Mouse (Mus musculus): Measurements from ENCODE around the gene Mdga2.

The Mdga2 gene

DNA sequence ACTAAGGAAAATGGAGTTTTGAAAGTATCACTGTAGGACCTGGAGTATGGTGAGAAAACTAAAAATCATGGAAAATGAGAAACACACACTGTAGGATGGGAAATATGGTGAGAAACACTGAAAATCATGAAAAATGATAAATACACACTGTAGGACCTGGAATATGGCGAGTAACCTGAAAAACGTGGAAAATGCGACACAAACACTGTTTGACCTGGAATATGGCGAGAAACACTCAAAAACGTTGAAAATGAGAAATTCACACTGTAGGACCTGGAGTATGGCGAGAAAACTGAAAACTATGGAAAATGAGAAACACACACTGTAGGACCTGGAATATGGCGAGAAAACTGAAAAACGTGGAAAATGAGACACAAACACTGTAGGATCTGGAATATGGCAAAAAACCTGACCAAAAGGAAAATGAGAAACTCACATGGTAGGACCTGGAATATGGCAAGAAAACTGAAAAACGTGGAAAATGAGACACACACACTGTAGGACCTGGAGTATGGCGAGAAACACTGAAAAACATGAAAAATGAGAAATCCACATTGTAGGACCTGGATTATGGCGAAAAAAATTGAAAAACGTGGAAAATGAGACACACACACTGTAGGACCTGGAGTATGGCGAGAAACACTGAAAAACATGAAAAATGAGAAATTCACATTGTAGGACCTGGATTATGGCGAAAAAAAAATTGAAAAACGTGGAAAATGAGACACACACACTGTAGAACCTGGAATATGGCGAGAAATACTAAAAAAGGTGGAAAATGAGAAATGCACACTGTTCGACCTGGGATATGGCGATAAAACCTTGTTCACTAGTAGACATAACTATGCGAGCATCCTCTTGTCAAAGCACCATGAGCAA lies 163.0 kb downstream of the Mdga2 start:
- DNase-seq (ENCODE audit: extremely low read depth, low read depth), result peak; percentile 47

- DNase-seq (ENCODE audit: extremely low read depth, low read depth), result no peak
Observed at GRCm38 (mm10) chr12:67056621-67057020, 165.7 kb downstream of the Mdga2 start.

DNA sequence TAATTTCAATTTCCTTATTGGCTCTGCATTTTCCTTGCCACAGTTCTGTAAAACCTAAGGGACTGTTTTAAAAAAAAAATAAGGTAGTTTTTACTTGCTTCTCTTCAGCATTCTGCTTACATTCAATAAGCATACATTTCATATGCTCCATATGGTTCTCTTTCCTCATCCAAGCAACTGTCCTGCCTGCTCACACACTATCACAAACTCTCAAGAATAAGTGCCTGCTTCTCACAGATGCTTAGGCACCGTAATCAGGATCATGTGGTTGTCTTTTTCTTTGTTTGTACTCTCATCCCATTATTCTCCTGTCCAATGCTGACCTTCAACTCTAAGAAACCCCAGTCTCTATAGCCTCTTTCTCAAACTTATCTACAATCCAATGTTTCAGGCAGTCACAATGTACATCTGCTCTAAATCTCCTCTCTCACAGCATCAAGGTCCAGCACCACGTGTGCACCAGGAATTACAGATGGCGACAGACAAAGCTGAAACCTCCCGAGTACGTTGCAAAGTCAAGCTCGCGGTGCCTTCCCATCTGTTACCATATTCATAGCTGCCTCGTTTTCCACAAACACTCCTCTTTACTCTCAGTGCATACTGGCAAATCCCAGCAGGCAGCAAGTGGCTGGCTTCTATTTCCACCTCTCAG lies 177.1 kb downstream of the Mdga2 start:
- DNase-seq (ENCODE audit: extremely low read depth, low read depth), result no peak

DNA sequence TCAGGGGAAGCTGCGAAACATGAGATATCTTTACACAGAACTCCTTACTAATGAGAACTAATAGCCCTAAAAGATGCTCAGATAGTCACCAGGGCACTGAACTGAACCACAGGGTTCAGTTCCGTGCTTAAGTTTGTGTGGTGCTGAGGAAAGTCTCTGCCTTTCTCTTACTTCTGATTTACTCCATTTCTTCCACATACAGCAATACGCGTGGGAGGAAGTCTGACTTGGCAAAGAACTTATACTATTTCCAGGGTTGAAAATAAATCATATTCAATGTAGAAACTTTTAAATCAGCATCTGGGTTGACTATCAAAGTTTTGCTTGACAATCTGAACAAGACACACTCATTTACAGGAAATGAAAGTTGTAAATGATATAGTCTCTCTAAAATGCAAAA lies 180.5 kb downstream of the Mdga2 start:
- DNase-seq (ENCODE audit: extremely low read depth, low read depth), result no peak

- no peak for DNase-seq (ENCODE audit: extremely low read depth, low read depth)
Observed at GRCm38 (mm10) chr12:67035509-67036261, 186.7 kb downstream of the Mdga2 start.

DNA sequence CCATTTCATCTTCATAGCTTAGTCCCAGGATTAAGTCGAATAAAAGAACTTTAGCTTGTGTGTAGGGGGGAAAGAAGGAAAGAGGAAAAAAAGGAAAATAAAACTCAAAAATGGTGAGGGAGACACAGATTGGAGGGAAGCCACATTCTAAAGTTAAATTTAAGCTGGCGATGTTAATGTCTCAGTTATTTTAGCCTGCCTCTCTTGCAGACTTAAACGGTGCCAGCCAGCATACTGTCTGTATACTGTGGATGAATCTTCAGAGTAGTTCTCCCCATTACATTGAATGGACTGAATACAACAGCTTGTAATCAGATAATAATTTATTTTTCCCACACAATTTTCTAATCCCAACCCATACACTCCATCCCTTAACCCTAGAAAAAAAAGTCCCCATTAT lies 205.2 kb downstream of the Mdga2 start:
- DNase-seq (ENCODE audit: extremely low read depth, low read depth), result no peak

GRCm38 (mm10) chr12:67011368-67011767 lies 211.0 kb downstream of the Mdga2 start:
- DNase-seq (ENCODE audit: extremely low read depth, low read depth), result no peak

GRCm38 (mm10) chr12:67010318-67010717 lies 212.0 kb downstream of the Mdga2 start:
- DNase-seq (ENCODE audit: extremely low read depth, low read depth), result no peak

DNA sequence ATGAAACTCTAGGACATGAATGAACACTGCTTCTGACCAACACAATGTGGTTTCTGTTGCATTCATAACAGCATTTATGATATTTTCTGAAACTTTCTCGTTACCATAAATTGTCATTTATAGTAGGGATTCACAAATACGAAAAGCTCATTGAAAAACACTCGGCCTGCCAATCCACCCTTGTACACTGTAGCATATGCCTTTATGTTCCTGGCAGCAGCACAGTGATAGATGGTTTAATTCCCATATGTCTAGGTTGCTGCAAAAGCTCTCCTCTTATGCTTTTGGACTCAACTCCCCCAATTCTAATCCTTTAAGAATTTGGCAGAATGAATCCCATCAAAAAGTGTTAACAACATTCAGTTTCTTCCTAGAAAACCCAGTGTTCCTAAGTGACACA lies 213.2 kb downstream of the Mdga2 start:
- DNase-seq (ENCODE audit: extremely low read depth, low read depth), result no peak

DNA sequence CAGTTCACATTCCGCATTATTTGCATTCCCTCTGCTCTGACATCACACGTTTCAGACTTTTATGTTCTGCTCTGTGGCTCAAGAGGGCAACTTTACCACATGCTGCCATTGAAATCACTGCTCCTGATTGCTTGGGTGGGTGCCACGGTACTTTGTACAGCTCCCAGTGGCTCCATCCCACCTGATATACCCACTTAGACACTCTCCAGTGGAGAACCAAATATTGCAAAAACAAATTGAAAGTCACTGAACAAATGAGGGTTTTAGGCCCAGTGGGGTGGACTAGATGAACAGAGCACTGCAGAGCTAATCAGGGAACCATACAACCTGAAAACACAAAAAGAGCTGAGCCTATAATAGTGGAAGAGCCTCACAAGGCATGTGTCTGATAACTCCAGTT lies 268.2 kb downstream of the Mdga2 start:
- no peak for DNase-seq (ENCODE audit: extremely low read depth, low read depth)

GRCm38 (mm10) chr12:66915741-66916140 lies 306.6 kb downstream of the Mdga2 start:
- DNase-seq (ENCODE audit: extremely low read depth, low read depth), result no peak

DNA sequence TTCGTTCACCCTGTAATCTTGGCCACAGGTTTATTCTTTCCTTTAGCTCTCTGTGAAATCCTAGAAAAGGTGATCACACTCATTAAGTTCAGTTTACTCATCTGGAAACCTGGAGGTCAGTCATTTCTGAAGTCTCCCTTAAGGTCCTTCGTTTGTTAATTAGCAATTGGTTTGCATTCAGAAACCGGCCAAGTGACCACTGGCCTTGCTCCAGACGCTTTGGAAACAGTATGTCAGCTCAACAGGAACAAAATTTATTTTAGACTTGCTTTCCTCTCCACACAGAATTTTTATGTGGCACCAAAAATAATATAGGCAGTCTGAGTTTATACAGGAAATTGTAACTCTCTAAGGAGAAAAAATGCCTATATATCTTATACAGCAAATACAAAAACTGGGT lies 323.0 kb downstream of the Mdga2 start:
- no peak for DNase-seq (ENCODE audit: extremely low read depth, low read depth)

- DNase-seq (ENCODE audit: extremely low read depth, low read depth), result no peak
Observed at GRCm38 (mm10) chr12:66896790-66897189, 325.6 kb downstream of the Mdga2 start.

- no peak for DNase-seq (ENCODE audit: extremely low read depth, low read depth)
Observed at GRCm38 (mm10) chr12:66890296-66890695, 332.1 kb downstream of the Mdga2 start.

DNA sequence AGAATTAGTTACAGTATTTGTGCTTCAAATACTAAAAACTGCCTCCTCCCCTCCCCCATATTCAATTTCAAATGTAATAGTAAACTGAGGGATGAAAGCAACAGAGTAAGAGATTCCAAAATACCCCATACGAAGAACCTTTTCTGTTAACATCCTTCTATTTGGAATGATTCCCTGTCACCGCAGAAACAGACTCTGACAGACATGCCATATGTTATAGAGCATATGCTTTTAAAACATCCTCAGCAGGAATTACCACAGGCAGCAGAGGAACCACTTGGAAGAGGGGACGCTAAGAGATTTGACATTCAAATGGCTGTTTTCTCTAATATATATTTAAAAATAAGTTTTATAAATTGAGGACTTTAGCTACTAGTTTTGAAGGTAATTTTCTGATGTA lies 333.1 kb downstream of the Mdga2 start:
- DNase-seq (ENCODE audit: extremely low read depth, low read depth), result no peak

DNA sequence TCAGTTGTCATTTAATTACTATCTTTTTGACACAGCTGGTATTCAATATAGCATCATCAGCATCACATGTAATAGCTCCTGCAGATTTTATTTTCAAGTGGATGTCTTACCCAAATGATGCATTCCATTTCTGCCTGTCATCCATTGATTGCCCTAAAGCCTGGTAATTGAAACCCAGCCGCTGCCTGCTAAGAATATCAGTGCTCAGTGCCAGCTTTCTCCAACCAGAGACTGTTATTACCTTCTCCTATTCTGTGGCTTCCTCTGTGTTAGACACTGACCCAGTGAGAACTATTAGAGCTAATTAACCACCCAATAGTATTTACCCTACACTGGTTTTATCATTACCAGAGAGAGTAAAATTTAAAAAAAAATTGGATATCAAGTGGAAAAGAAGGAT lies 333.7 kb downstream of the Mdga2 start:
- no peak for DNase-seq (ENCODE audit: extremely low read depth, low read depth)

GRCm38 (mm10) chr12:66866199-66866598 lies 356.1 kb downstream of the Mdga2 start:
- no peak for DNase-seq (ENCODE audit: extremely low read depth, low read depth)

GRCm38 (mm10) chr12:66853167-66853566 lies 369.2 kb downstream of the Mdga2 start:
- peak; percentile 6 for DNase-seq (ENCODE audit: extremely low read depth, low read depth)

DNA sequence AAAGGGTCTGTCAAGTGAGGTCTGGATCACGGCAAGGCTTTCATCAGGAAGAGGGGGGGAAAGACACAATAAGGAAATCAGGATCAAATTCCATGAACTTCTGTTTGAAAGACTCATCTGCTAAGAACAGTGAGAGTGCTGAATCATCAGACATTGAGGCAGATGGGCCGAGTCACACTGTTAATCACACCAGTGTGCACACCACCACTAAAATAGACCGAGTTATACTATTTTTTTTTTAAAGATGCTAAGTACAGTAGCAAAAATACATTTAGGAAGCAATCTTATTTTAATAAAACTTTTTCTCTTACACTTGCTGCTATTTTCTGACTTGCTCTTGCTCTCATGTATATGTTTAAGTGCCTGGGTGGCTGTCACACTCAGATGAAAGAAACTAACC lies 382.0 kb downstream of the Mdga2 start:
- no peak for DNase-seq (ENCODE audit: extremely low read depth, low read depth)

GRCm38 (mm10) chr12:66755653-66756052 lies 466.7 kb downstream of the Mdga2 start:
- DNase-seq (ENCODE audit: extremely low read depth, low read depth), result no peak

GRCm38 (mm10) chr12:66734536-66734935 lies 487.8 kb downstream of the Mdga2 start:
- no peak for DNase-seq (ENCODE audit: extremely low read depth, low read depth)

DNA sequence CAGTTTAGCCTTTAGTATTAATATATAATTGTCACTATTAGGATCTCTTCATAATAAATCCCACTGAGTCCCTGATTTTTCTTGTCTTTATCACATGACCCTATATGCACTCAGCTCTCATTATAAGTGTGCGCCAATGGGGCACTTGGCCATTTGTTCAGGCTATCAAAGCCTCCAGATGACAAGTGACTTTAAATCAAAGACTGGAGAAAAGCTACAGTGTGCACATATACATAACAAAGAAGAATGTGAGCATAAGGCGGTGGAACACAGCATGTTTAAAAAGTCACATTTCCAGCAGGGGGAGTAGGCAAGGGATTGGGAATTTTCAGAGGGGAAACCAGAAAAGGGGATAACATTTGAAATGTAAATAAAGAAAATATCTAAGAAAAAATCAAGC lies 497.9 kb downstream of the Mdga2 start:
- DNase-seq (ENCODE audit: extremely low read depth, low read depth), result no peak
